Mouse (Mus musculus): ENCODE measurements around the gene Hnrnpf. TPM values are rescaled to one million over a fixed set of nuclear protein-coding genes. Genes with fewer than 3 reads are reported as not detected.

The Hnrnpf gene
- total RNA-seq, 4 experiments from 2014 or later: 85.6 to 104 (median 94.2) TPM

- DNase-seq (ENCODE audit: low spot score in 2 of 2): no peak
These were observed 20.8 kb downstream of the Hnrnpf start for GRCm38 (mm10) chr6:117920659-117921640.

- no peak for DNase-seq (ENCODE audit: low spot score in 2 of 2)
These were observed 21.9 kb downstream of the Hnrnpf start for GRCm38 (mm10) chr6:117922041-117922440.

GRCm38 (mm10) chr6:117926871-117927491 is 26.9 kb downstream of the Hnrnpf start:
- DNase-seq (ENCODE audit: low spot score in 2 of 2): no peak

GRCm38 (mm10) chr6:117927955-117928354 is 27.8 kb downstream of the Hnrnpf start:
- no peak for DNase-seq (ENCODE audit: low spot score in 2 of 2)

- DNase-seq (ENCODE audit: low spot score in 2 of 2): no peak
These were observed 28.6 kb downstream of the Hnrnpf start for GRCm38 (mm10) chr6:117928746-117929145.

- no peak for DNase-seq (ENCODE audit: low spot score in 2 of 2)
These were observed 30.0 kb downstream of the Hnrnpf start for GRCm38 (mm10) chr6:117929945-117930655.

GRCm38 (mm10) chr6:117932325-117933051 is 32.4 kb downstream of the Hnrnpf start:
- no peak for DNase-seq (ENCODE audit: low spot score in 2 of 2)

GRCm38 (mm10) chr6:117934301-117934700 is 34.2 kb downstream of the Hnrnpf start:
- no peak for DNase-seq (ENCODE audit: low spot score in 2 of 2)

GRCm38 (mm10) chr6:117935681-117936612 is 35.8 kb downstream of the Hnrnpf start:
- DNase-seq (ENCODE audit: low spot score in 2 of 2): no peak

GRCm38 (mm10) chr6:117937222-117937932 is 37.3 kb downstream of the Hnrnpf start, which contains the start of gene Fxyd4:
Gene Fxyd4, minus strand, starts transcription at chr6:117937692.
- no peak for DNase-seq (ENCODE audit: low spot score in 2 of 2)

GRCm38 (mm10) chr6:117938951-117939350 is 38.8 kb downstream of the Hnrnpf start:
- no peak for DNase-seq (ENCODE audit: low spot score in 2 of 2)

- no peak for DNase-seq (ENCODE audit: low spot score in 2 of 2)
These were observed 42.6 kb downstream of the Hnrnpf start for GRCm38 (mm10) chr6:117942769-117943168.

- DNase-seq (ENCODE audit: low spot score in 2 of 2): no peak
These were observed 43.8 kb downstream of the Hnrnpf start for GRCm38 (mm10) chr6:117943899-117944298.

GRCm38 (mm10) chr6:117952330-117952729 is 52.2 kb downstream of the Hnrnpf start:
- no peak for DNase-seq (ENCODE audit: low spot score in 2 of 2)

- DNase-seq (ENCODE audit: low spot score in 2 of 2): no peak
These were observed 56.0 kb downstream of the Hnrnpf start for GRCm38 (mm10) chr6:117956161-117956560.

- DNase-seq (ENCODE audit: low spot score in 2 of 2): no peak
These were observed 56.9 kb downstream of the Hnrnpf start for GRCm38 (mm10) chr6:117956851-117957501.

- DNase-seq (ENCODE audit: low spot score in 2 of 2): no peak
These were observed 63.1 kb downstream of the Hnrnpf start for GRCm38 (mm10) chr6:117963201-117963600.

- DNase-seq (ENCODE audit: low spot score in 2 of 2): no peak
These were observed 66.6 kb downstream of the Hnrnpf start for GRCm38 (mm10) chr6:117966729-117967128.

Data from gastrocnemius, adult 8-10 months (tissue).